Mouse (Mus musculus) embryonic stem cell, embryonic (primary cell): Measurements from ENCODE around the gene Insyn1.

Source experiments
- CTCF ChIA-PET, 4 experiments: fragments of 300-600 bp in 2 of 4; fragments of 350-600 bp in 2 of 4; sonication (Branson Sonifier 250); formaldehyde crosslinking; loops; one replicate each; lab custom pipeline; 2022; ENCODE audit warnings: inconsistent platforms in 2 of 4; lab: Charles Lee
- POLR2A ChIA-PET, 4 experiments: fragments of 300-600 bp in 2 of 4; fragments of 350-600 bp in 2 of 4; sonication (Branson Sonifier 250); formaldehyde crosslinking; loops; one replicate each; lab custom pipeline; 2022; ENCODE audit warnings: antibody characterized with exemption in 4 of 4, inconsistent platforms in 1 of 4; lab: Charles Lee

The Insyn1 gene

DNA sequence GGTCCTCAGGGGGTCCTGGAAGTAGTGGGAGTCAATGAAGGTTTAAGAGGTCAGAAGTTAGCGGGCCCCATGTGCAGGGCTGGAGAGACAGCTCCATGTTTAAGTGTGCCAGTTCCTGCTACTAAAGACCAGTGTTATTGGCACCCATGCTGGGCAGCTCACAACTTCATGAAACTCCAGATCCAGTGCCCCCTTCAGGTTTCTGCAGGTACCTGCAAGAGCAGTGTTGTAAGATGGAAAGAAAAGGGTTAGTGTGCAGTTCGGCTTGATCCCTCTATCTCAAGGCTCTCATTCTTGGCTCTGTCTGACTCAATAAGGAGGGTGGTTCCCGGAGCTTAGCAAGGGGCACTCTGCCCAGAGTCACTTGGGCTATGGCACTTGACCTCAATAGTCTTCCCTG is 30.1 kb upstream of the Insyn1 start:
- ChIA-PET CTCF (interaction anchor here in 3 of 4 experiments (0.5 to 2.3 kb wide), 18 partner anchors 8 to 120 kb away, joined by 3 to 8 read pairs (median 3); partner anchors contain the start of gene Tbc1d21 (in 1 of the 3)), POLR2A (interaction anchor here (0.5 to 11.4 kb wide), 54 partner anchors 8 to 374 kb away, joined by 3 to 143 read pairs (median 4); partner anchors contain the start of genes Insyn1 (in 2 of the 4), Islr (in 1 of the 4), Islr2 (in 1 of the 4) and Nptn (in 1 of the 4))

DNA sequence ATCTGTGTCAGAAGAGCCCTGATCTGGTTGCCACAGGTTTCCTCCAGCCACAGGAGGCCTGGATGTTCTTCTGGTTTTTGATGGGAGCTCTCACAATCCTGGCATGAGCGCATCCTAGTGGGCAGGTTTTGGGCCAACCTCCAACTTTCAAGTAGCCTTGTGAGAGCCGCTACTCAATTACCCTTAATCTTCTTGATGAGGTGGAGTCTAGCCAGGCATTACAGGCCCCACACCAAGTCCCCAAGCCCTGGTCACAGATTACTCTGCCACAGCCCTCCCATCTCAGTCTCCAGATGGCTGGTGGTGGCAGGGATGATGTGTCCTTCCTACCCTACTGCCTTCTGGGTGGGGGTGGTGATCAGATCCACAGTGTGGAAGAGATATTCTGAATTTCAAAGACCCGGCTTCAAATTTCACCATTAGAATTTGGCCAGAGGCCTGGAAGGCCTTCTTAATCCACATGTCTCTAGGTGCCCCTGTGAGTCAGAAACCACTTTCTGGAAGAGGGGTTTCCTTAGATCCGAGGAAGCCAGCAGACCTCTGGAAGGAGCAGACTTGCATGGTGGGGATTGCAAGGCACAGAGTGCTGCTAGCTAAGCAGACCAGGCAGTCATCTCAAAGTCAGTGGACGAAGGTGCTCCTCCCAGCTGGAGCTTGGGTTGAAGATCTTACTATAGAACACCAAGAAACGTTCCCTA is 29.4 kb upstream of the Insyn1 start:
- ChIA-PET POLR2A (interaction anchor here in 3 of 4 experiments (1.0 to 11.4 kb wide), 28 partner anchors 8 to 209 kb away, joined by 3 to 143 read pairs (median 6); partner anchors contain the start of genes Insyn1 (in 2 of the 3), Nptn (in 1 of the 3) and Pml (in 1 of the 3)), CTCF (interaction anchor here in 2 of 4 experiments (0.9 to 2.3 kb wide), 6 partner anchors 9 to 89 kb away, joined by 3 to 8 read pairs (median 4); partner anchors contain the start of gene Tbc1d21 (in 1 of the 2))

DNA sequence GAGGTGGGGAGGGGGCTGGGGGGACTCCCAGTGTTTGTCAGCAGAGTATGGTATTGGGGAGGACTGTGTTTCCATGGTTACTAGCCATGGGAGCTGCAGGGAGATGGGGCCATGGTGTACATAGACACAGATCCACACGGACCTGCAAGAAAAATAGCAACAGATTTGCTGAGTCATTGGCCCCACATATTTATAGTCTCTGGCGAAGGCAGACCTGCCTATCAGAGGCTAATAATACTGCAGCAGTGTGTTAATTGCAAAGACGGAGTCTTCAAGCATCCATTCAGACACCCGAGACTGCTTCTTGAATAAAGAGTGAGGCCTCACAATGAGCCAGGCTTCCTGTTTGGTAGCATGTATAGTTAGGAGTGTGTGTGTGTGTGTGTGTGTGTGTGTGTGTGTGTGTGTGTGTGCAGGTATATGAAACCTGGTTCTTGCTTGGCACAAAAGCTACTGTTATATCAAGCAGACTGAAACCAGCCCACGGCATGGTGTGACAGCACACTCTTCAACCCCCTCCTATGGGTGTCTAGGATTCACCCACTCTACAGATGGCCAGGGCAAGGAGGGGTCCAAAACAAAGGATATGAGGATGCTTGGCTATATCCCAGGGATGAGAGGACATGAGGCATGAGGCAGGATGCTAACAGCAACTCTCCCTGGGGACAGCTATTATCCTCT is 20.9 kb upstream of the Insyn1 start:
- CTCF ChIA-PET = interaction anchor here in 3 of 4 experiments (0.5 to 1.9 kb wide), 6 partner anchors 9 to 456 kb away, joined by 3 to 8 read pairs (median 4); no protein-coding TSS in a partner anchor
- POLR2A ChIA-PET = interaction anchor here in 3 of 4 experiments (1.0 to 10.5 kb wide), 7 partner anchors 9 to 13 kb away, joined by 3 to 143 read pairs (median 5); no protein-coding TSS in a partner anchor

DNA sequence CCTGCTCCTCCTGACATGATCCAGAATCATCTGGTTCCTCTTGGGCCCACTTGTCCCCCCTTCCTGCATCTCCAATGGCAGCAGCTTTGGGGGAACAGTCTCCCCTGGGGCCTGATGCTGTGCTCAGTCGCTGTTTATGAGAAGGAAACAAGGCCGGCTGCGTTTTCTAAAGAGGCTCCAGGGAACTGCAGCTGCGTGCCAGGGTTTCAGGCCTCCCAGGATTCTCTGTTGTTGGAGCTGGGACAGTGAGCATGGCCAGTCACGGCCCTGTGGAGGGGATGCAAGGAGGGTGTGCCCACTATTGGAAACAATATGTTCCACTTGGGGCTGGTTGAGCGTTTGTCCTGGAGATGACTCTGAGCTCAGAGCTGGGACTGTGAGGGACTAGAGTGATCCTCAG is 17.9 kb upstream of the Insyn1 start:
- CTCF ChIA-PET = interaction anchor here in 1 of 4 experiments (0.6 kb wide), 1 partner anchor 12 kb away, joined by 3 read pairs; no protein-coding TSS in a partner anchor
- POLR2A ChIA-PET = interaction anchor here in 2 of 4 experiments (0.6 to 10.5 kb wide), 6 partner anchors 9 to 506 kb away, joined by 3 to 143 read pairs (median 7); no protein-coding TSS in a partner anchor

DNA sequence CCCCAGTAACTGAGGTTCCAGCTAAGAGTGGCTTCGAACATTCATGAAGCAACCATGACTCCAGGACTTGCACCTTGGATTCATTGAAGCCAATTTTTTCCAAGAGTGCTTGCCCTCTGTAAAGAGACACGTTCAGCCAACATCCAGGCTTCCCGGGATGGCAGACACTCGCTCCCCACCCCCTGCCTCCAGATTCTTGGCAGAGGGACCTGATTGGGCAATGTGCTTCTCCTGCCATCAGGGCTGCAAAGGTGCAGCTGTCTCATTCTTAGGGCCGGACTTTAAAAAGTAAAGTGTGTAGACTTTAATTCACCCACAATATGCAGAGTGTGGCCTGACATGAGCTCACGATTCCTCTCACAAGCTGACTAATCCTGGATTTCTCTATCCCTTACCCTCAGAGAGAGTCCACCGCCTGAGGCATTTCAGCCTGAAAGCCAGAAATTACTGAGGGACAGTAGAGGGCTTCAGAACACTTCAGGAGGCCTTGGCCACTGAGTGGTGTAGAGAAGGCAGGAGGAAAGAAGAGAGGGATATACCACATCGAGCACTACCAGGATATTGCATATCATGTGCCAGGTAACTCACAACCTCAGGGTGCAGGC is 15.1 kb upstream of the Insyn1 start:
- ChIA-PET CTCF (interaction anchor here in 1 of 4 experiments (0.6 kb wide), 2 partner anchors 171 to 1747 kb away, joined by 3 to 15 read pairs; no protein-coding TSS in a partner anchor), POLR2A (interaction anchor here in 3 of 4 experiments (2.5 to 10.5 kb wide), 4 partner anchors 15 to 17 kb away, joined by 7 to 143 read pairs (median 32); no protein-coding TSS in a partner anchor)

DNA sequence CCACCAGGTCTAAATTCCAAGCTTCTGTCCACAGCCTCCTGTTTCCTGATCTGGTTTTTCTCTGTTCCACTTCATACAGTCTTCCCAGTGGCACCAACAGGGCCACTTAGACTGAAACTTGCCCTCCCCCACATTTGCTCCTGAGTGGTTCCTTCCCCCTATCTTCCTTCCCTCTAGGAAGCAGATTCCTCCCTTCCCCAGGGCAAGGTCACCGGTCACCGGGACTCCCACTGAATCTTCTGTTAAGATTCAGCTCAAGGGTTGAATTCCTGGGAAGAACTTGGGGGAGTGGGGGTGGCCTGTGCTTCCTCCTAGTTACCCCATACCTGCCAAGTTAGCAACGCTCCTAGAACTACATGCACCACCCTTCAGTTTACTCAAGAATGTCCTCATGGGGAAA is 1.3 kb upstream of the Insyn1 start:
- POLR2A ChIA-PET = interaction anchor here in 3 of 4 experiments (0.7 to 9.4 kb wide), 9 partner anchors 10 to 95 kb away, joined by 3 to 85 read pairs (median 4); partner anchors contain the start of gene Nptn (in 1 of the 3)
- CTCF ChIA-PET = interaction anchor here in 2 of 4 experiments (0.6 to 0.7 kb wide), 5 partner anchors 26 to 1130 kb away, joined by 3 to 5 read pairs (median 4); no protein-coding TSS in a partner anchor

DNA sequence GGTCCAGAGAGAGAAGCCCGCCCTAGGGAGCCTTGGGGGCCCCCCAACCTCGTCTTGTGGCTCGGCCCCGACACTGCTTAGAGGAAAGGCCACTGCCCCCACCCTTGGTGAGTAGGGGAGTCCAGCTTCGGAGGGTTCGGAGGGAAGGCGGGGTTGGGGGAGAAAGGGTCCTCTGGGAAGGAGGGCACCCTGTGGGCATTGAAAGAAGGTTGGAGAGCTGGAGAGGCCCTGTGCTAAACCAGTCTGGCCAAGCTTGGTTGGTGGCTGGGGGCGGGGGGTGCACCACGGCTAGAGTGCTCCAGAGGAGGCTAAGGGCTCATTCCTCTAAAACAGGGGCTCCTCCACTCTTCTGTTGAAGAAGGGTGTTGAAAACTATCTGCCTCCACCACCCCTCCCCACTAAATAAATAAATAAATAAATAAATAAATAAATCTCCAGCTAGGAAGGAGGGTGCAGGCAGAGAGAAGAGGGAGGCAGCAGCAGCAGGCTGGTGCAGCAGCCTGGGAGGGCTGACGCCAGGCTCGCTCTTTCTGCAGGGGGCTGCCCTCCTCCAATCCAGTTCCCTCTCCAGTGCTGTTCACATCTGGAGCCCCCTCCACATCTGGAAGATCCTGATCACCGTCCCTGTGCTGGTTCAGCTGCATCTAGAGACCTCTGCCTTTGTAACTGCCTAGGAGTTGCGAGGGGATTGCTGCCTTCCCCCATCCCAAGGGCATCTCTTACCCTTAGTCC is 896 bp downstream of the Insyn1 start:
- ChIA-PET POLR2A (interaction anchor here in 2 of 4 experiments (0.6 to 9.4 kb wide), 10 partner anchors 10 to 485 kb away, joined by 3 to 85 read pairs (median 4); partner anchors contain the start of gene Nptn (in 1 of the 2)), CTCF (interaction anchor here in 2 of 4 experiments (0.6 to 1.3 kb wide), 3 partner anchors 90 to 280 kb away, joined by 3 to 4 read pairs (median 4); no protein-coding TSS in a partner anchor)

DNA sequence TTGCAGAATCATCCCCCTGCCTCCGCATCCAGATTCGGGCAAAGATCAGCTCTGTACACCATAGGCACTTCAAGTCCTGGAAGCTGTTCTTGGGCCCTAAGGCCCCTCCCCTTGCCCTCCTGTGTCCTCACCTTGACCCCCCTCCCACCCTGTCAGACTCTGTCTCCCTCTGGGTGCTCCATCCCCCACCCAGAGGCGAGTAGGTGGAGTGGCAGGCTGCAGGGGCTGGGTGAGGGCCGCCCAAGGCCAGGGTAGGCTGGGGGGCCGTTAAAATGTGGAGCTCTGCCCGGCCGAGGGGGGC is 1.4 kb downstream of the Insyn1 start:
- ChIA-PET CTCF (interaction anchor here in 2 of 4 experiments (0.6 to 1.3 kb wide), 4 partner anchors 46 to 281 kb away, joined by 3 to 4 read pairs (median 4); no protein-coding TSS in a partner anchor), POLR2A (interaction anchor here (0.5 to 9.4 kb wide), 12 partner anchors 9 to 959 kb away, joined by 3 to 85 read pairs (median 3); no protein-coding TSS in a partner anchor)

DNA sequence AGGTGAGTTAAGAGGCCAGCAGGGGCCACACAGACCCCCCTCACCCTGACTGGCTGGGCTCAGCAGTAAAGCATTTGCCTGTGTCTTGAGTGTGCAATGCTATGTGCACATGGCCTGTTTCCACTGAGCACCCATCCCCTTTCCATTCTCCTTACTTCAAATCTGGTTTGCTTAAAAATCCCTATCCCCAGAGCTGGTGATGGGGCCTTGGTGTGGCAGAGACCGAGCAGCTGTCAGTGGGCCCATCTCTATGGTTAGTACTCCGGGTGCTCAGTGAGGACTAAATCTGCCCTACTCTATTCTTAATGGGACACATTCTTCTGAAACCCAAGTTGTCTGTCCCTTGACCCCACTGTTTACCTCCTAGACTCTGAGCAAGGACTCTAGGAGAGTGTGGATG is 2.0 kb downstream of the Insyn1 start:
- POLR2A ChIA-PET = interaction anchor here (0.5 to 9.4 kb wide), 12 partner anchors 8 to 959 kb away, joined by 3 to 85 read pairs (median 3); no protein-coding TSS in a partner anchor
- CTCF ChIA-PET = interaction anchor here in 2 of 4 experiments (1.0 to 1.3 kb wide), 2 partner anchors 45 to 89 kb away, joined by 3 read pairs; no protein-coding TSS in a partner anchor

DNA sequence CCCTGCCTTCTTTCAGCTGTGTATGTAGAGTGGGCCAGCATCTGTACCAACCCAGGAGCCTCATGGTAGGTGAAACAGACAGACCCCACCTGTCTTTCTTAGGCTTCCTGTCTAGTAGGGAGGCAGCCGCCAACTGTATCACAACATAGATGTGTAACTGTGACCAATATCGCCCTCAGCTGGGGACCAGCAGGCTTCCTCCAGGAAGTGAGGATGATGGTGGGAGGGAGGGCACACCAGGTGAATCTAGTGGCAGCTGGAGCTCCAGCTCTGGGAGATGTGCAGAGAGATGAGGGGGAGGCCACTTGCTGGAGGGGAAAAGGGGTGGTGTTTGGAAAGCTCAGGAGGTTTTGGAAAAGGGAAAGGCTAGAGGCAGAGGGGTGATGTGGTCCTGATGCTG is 6.6 kb downstream of the Insyn1 start:
- POLR2A ChIA-PET = interaction anchor here in 1 of 4 experiments (0.6 to 0.9 kb wide), 2 partner anchors 39 to 145 kb away, joined by 4 to 5 read pairs; no protein-coding TSS in a partner anchor

DNA sequence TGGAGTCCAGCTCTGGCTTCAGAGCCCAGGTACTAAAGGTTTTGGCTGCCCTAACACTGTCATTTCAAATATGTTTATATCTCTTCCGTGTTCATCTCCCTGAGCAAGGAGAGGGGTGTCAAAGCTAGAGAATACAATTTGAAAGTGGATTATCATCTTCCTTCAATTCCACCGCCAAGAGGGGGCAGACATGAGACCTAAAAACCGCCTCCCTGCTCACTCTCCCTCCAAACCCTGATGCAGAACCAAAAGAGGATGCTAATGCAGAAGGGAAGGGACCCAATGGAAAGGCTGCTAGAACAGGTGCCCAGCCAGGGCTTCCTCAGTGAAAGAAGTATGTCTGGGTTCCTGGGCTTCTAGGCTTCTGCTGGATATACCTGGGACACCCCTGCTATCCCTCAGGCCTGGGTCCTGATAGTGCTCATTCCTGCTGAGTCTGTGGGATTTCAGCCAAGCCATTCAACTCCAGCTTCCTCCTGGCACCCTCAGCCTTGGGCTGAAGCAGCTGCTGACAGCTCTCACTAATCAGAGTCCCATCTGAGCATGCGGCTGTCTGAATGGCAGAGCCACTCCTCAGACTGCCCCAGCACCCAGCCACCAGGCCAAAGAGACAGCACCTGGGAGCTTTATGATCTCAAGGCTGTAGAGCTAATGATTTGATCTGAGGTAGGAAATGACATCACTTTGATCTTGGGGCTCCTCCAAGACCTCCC is 8.2 kb downstream of the Insyn1 start:
- ChIA-PET CTCF (interaction anchor here in 2 of 4 experiments (0.5 to 1.2 kb wide), 2 partner anchors 57 to 185 kb away, joined by 3 to 4 read pairs; no protein-coding TSS in a partner anchor), POLR2A (interaction anchor here in 2 of 4 experiments (0.9 to 1.1 kb wide), 4 partner anchors 13 to 40 kb away, joined by 3 read pairs; no protein-coding TSS in a partner anchor)

More for the DNA sequence above, 6.6 kb downstream of the Insyn1 start:
- CTCF ChIA-PET = interaction anchor here in 3 of 4 experiments (0.5 to 0.7 kb wide), 3 partner anchors 84 to 619 kb away, joined by 3 to 16 read pairs (median 3); no protein-coding TSS in a partner anchor

DNA sequence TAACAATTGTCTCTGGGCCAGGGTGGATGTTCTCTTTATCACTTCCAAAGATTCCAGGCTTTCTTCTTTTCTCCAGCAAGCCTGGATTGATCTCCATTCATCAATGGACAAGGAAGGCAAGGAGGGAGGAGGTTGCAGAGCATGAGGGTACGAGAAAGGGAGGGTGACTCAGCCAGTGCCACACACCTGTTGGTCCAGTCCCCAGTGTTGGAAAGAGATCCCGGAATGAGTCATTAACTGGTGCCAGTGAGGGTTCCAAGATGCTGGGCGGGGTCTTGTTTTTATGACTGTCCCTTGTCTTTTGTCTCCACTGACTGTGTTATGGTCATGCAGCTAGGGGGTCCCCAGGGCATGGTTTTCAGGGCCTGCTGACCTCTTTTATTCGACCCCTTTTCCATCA is 9.5 kb downstream of the Insyn1 start:
- ChIA-PET CTCF (interaction anchor here in 2 of 4 experiments (0.6 kb wide), 2 partner anchors 10 to 1838 kb away, joined by 3 to 4 read pairs; no protein-coding TSS in a partner anchor), POLR2A (interaction anchor here in 1 of 4 experiments (1.5 kb wide), 1 partner anchor 10 kb away, joined by 3 read pairs; no protein-coding TSS in a partner anchor)

DNA sequence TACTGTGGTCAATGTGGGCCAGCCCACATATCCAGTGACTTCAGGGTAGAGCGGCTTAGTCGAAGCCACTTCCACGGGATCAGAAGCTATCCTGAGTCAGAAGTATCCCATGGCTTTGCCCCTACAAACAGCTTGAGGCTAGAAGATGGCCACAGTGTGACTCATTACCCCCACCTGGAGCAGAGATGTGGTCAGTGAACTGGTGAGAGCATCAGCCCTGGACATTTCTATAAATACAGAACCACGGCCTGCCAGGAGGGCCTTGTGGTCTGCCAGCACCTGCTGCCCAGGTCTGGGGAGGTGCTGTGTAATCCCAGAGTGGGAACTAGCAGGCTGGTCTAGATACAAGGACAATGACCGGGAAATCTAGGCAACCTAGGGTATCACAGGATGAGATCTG is 12.5 kb downstream of the Insyn1 start:
- ChIA-PET POLR2A (no interaction called here), CTCF (no interaction called here)

DNA sequence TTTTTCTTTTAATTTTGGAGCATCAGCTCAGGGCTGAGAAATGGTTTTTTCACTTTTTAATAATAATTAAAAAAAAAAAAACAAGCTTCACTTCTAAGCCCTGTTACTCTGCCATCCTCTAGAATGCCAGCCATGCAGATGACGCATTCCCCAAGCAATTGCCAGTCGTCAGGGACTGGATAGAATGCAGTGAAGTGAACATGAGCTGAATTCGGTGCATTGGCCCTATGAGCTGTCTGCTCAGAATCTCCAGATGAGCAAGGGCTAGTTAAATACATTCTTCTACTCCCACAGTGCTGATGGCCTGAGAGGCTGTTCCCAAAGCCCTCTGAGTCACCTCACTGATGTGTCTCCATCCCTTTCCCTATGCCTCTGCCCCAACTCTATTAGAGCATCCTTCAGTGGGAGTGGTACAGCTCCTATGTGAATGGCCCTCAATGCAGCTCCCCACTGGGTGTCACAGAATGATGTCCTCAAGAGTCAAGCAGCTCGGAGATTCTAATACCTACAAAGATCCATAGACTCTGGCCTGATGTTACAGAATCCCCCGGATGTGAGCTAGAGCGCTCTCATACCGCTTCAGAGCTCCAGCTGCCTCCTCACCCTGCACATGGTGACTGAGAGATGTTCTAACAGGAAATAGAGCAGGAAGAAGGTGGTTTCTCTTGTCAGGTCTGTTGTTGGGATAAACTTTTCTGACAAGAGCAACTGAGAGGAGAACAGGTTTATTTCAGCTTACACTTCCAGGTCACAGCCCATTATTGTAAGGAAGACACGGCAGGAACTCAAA is 19.0 kb downstream of the Insyn1 start:
- CTCF ChIA-PET = interaction anchor here in 3 of 4 experiments (0.5 to 1.3 kb wide), 3 partner anchors 9 to 71 kb away, joined by 3 to 4 read pairs (median 3); no protein-coding TSS in a partner anchor
- POLR2A ChIA-PET = interaction anchor here in 2 of 4 experiments (0.7 to 1.5 kb wide), 4 partner anchors 9 to 73 kb away, joined by 3 read pairs; no protein-coding TSS in a partner anchor

DNA sequence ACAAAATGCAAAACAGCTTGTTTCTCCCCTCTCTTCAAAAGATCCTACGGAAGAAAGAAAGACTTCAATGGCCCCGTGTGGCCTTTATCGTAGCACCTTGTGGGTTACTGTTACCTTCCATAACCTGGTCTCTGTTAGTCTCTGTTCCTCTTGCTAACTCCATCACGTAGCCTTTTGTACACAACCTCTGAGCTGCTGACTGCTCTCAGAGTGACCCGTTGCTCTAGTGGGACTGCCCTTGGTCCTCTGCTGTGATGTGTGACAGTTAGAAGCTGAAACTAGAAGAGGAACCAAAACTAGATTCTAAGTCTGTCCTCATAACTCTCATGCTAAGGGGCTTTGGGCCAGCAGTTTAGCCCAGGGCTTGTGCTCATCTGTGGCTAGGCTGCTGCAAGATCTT is 22.0 kb downstream of the Insyn1 start:
- ChIA-PET POLR2A (interaction anchor here in 2 of 4 experiments (0.7 to 1.2 kb wide), 2 partner anchors 14 to 22 kb away, joined by 3 to 6 read pairs; partner anchors contain the start of gene Insyn1 (in 1 of the 2)), CTCF (interaction anchor here in 1 of 4 experiments (1.0 to 1.1 kb wide), 2 partner anchors 12 to 29 kb away, joined by 3 to 4 read pairs; no protein-coding TSS in a partner anchor)
